Mouse (Mus musculus) kidney, embryonic 16.5 days (tissue): ENCODE measurements around the gene Rnf20. TPM values are rescaled to one million over a fixed set of nuclear protein-coding genes. Genes with fewer than 3 reads are reported as not detected.
A peak's percentile ranks its signal among the peaks of the same experiment; 100 is the strongest.
"Not testable (repeated sequence)": the region's sequence is repeated elsewhere in the genome, so short reads cannot be mapped to it uniquely, and the experiment has no call there.

ENCODE experiments used
- ATAC-seq: fragments of 200-750 bp; cut with Nextera tagmentation; 2 replicates; pipeline ENCODE4 v1.8.0; 2017; ENCODE audit warnings: moderate TSS enrichment; ENCODE audit not compliant: low FRiP score, low TSS enrichment
- H3K27ac ChIP-seq: fragments of 300-500 bp; sonication (generic); 2 replicates; pipeline ENCODE4 v1.5.1; 2014; ENCODE audit warnings: low read length
- H3K27me3 ChIP-seq: fragments of 300-500 bp; sonication (generic); 2 replicates; pipeline ENCODE4 v1.6.1; 2014; ENCODE audit warnings: low read length, control low read depth, mixed read lengths; ENCODE audit not compliant: insufficient read depth
- H3K36me3 ChIP-seq: fragments of 300-500 bp; sonication (generic); 2 replicates; pipeline ENCODE4 v1.6.1; 2014; ENCODE audit warnings: low read length, control low read depth, mixed read lengths; ENCODE audit not compliant: insufficient read depth
- H3K4me1 ChIP-seq: fragments of 300-500 bp; sonication (generic); 2 replicates; pipeline ENCODE4 v1.6.1; 2014; ENCODE audit warnings: low read length, control low read depth, mixed read lengths; ENCODE audit not compliant: insufficient read depth
- H3K4me2 ChIP-seq: fragments of 300-500 bp; sonication (generic); replicated peaks from 2 replicates; pipeline ENCODE4 v1.6.1; 2014; ENCODE audit warnings: low read depth, low read length
- H3K4me3 ChIP-seq: fragments of 300-500 bp; sonication (generic); 2 replicates; pipeline ENCODE4 v1.5.1; 2014; ENCODE audit warnings: mild to moderate bottlenecking, low read length
- H3K9ac ChIP-seq: fragments of 300-500 bp; sonication (generic); replicated peaks from 2 replicates; pipeline ENCODE4 v1.6.1; 2014; ENCODE audit warnings: low read length
- H3K9me3 ChIP-seq: fragments of 300-500 bp; sonication (generic); 2 replicates; pipeline ENCODE4 v1.6.1; 2016; ENCODE audit warnings: low read length, control low read depth
- WGBS: fragments of 180-500 bp; shearing (Covaris S2); extraction: QIAGEN DNeasy Blood & Tissue Kit; methylation state at CpG from one replicate; pipeline ENCODE4 v1.1.7; 2014; 5-methylcytosine and 5-hydroxymethylcytosine counted together
- polyA plus RNA-seq: library from polyadenylated mRNA; unstranded; fragments of >200 nt; fragmentation: Nextera tagmentation; extraction: Ambion mirVana; gene quantifications from 2 replicates; pipeline ENCODE4 v1.2.1, GENCODE M21; 2015

Rnf20 gene
- polyA plus RNA-seq, 1 experiment from 2014 or later, result 40.7 TPM

- Histone ChIP-seq H3K4me1 (no peaks in the 10 kb centered on the region), H3K27me3 (no peaks in the 10 kb centered on the region), H3K9ac (no peak overlapping the region), H3K9me3 (no peaks in the 10 kb centered on the region), H3K27ac (no peak overlapping the region), H3K4me3 (no peak overlapping the region), H3K36me3 (no peaks in the 10 kb centered on the region), H3K4me2 (no peak overlapping the region)
- WGBS, result 76% methylated on average over 1 of the region's 1 CpGs
- ATAC-seq, result no peak
These were observed 27.7 kb upstream of the Rnf20 start for GRCm38 (mm10) chr4:49604016-49604546.

- no peaks in the 10 kb centered on the region for H3K36me3 ChIP-seq
- no peaks in the 10 kb centered on the region for H3K9me3 ChIP-seq
- no peaks in the 10 kb centered on the region for H3K4me1 ChIP-seq
- no peaks in the 10 kb centered on the region for H3K27me3 ChIP-seq
- no peak overlapping the region for H3K27ac ChIP-seq
- H3K4me3 ChIP-seq, result no peak overlapping the region
- 91% methylated on average over 5 of the region's 5 CpGs for WGBS
- no peak overlapping the region for H3K9ac ChIP-seq
- no peak for ATAC-seq
- no peak overlapping the region for H3K4me2 ChIP-seq
These were observed 27.2 kb upstream of the Rnf20 start for GRCm38 (mm10) chr4:49604616-49605015.

- no peak overlapping the region for H3K4me3 ChIP-seq
- 96% methylated on average over 1 of the region's 1 CpGs for WGBS
- no peak overlapping the region for H3K4me2 ChIP-seq
- H3K36me3 ChIP-seq, result no peaks in the 10 kb centered on the region
- no peaks in the 10 kb centered on the region for H3K9me3 ChIP-seq
- no peak for ATAC-seq
- H3K27ac ChIP-seq, result no peak overlapping the region
- no peak overlapping the region for H3K9ac ChIP-seq
- no peaks in the 10 kb centered on the region for H3K27me3 ChIP-seq
- H3K4me1 ChIP-seq, result no peaks in the 10 kb centered on the region
These were observed 26.3 kb upstream of the Rnf20 start for GRCm38 (mm10) chr4:49605459-49605858.

- 90% methylated on average over 10 of the region's 10 CpGs for WGBS
- H3K9me3 ChIP-seq, result no peaks in the 10 kb centered on the region
- no peak overlapping the region for H3K27ac ChIP-seq
- no peaks in the 10 kb centered on the region for H3K27me3 ChIP-seq
- H3K4me1 ChIP-seq, result no peaks in the 10 kb centered on the region
- H3K4me3 ChIP-seq, result no peak overlapping the region
- H3K36me3 ChIP-seq, result no peaks in the 10 kb centered on the region
- ATAC-seq, result no peak
- H3K9ac ChIP-seq, result no peak overlapping the region
- H3K4me2 ChIP-seq, result no peak overlapping the region
These were observed 14.9 kb upstream of the Rnf20 start for GRCm38 (mm10) chr4:49616924-49617323.

GRCm38 (mm10) chr4:49619861-49620260 lies 11.9 kb upstream of the Rnf20 start:
- H3K9me3 ChIP-seq, H3K9ac ChIP-seq, H3K27ac ChIP-seq, H3K36me3 ChIP-seq, H3K4me3 ChIP-seq, H3K27me3 ChIP-seq, H3K4me2 ChIP-seq, H3K4me1 ChIP-seq, ATAC-seq: not testable (repeated sequence)
- WGBS, result 84% methylated on average over 7 of the region's 7 CpGs

GRCm38 (mm10) chr4:49622272-49622671 lies 9.5 kb upstream of the Rnf20 start:
- WGBS, result 63% methylated on average over 2 of the region's 2 CpGs
- no peaks in the 10 kb centered on the region for H3K9me3 ChIP-seq
- no peak overlapping the region for H3K4me3 ChIP-seq
- ATAC-seq, result peak; percentile 49; the same call in 1 of the 2 replicates
- no peak overlapping the region for H3K27ac ChIP-seq
- no peaks in the 10 kb centered on the region for H3K36me3 ChIP-seq
- no peak overlapping the region for H3K9ac ChIP-seq
- H3K4me1 ChIP-seq, result peaks cover 6% of the 10 kb centered on the region; the same call in 1 of the 2 replicates
- no peaks in the 10 kb centered on the region for H3K27me3 ChIP-seq
- no peak overlapping the region for H3K4me2 ChIP-seq

- Histone ChIP-seq H3K9me3 (no peaks in the 10 kb centered on the region), H3K36me3 (no peaks in the 10 kb centered on the region), H3K27me3 (no peaks in the 10 kb centered on the region), H3K4me1 (peaks cover 6% of the 10 kb centered on the region; the same call in 1 of the 2 replicates), H3K4me2 (no peak overlapping the region), H3K9ac (no peak overlapping the region), H3K27ac (no peak overlapping the region), H3K4me3 (no peak overlapping the region)
- no peak for ATAC-seq
- WGBS, result 74% methylated on average over 4 of the region's 4 CpGs
These were observed 7.9 kb upstream of the Rnf20 start for GRCm38 (mm10) chr4:49623916-49624315.

GRCm38 (mm10) chr4:49624969-49625368 lies 6.8 kb upstream of the Rnf20 start:
- H3K4me2 ChIP-seq, H3K36me3 ChIP-seq, ATAC-seq, H3K27ac ChIP-seq, H3K4me3 ChIP-seq, H3K9ac ChIP-seq, H3K9me3 ChIP-seq, H3K4me1 ChIP-seq, H3K27me3 ChIP-seq: not testable (repeated sequence)
- WGBS, result 94% methylated on average over 4 of the region's 4 CpGs

- no peak for ATAC-seq
- H3K27ac ChIP-seq, result no peak overlapping the region
- H3K9me3 ChIP-seq, result no peaks in the 10 kb centered on the region
- H3K4me3 ChIP-seq, result no peak overlapping the region
- H3K27me3 ChIP-seq, result no peaks in the 10 kb centered on the region
- H3K9ac ChIP-seq, result no peak overlapping the region
- no peak overlapping the region for H3K4me2 ChIP-seq
- H3K4me1 ChIP-seq, result peaks cover 6% of the 10 kb centered on the region; the same call in 1 of the 2 replicates
- WGBS, result 7% methylated on average over 3 of the region's 3 CpGs
- no peaks in the 10 kb centered on the region for H3K36me3 ChIP-seq
These were observed 4.8 kb upstream of the Rnf20 start for GRCm38 (mm10) chr4:49626973-49627372.

GRCm38 (mm10) chr4:49628941-49629340 lies 2.9 kb upstream of the Rnf20 start:
- H3K9me3 ChIP-seq, result no peaks in the 10 kb centered on the region
- H3K27me3 ChIP-seq, result no peaks in the 10 kb centered on the region
- ATAC-seq, result no peak
- H3K27ac ChIP-seq, result no peak overlapping the region
- H3K4me1 ChIP-seq, result peaks cover 14% of the 10 kb centered on the region
- no peak overlapping the region for H3K9ac ChIP-seq
- no peak overlapping the region for H3K4me3 ChIP-seq
- no peaks in the 10 kb centered on the region for H3K36me3 ChIP-seq
- H3K4me2 ChIP-seq, result no peak overlapping the region
- WGBS, result 81% methylated on average over 5 of the region's 5 CpGs
